ENCODE assay signal across 12 mouse cellular contexts in genomic region chr14:120368456-120368855, GRCm38 (mm10).
A peak's percentile ranks its signal among the peaks of the same experiment; 100 is the strongest.
DNase-seq lines count a peak whose midpoint lies in the region; ATAC-seq and TF ChIP-seq lines count a peak whose summit lies in the region.
"Had no signal": no experiment of that assay in that cellular context is flagged by ENCODE, and none has a peak within 500 bp of the region (broad histone marks: within the 10 kb centered on the region; RNA-seq: fewer than 3 reads in every experiment).

No protein-coding gene starts in this region.

- DNase-seq in heart, adult 8-10 months (ENCODE audit: low spot score) = no peak
- DNase-seq in left cerebral cortex, adult 2 months (ENCODE audit: extremely low spot score in 1 of 2, low spot score in 2 of 2) = no peak
- no peak for DNase-seq in left cerebral cortex, adult 9 months (ENCODE audit: low spot score in 2 of 2)
- DNase-seq in T-cell, adult 2 months (ENCODE audit: low spot score) = peak; percentile 10
- no peak for DNase-seq in Muller cell, postnatal 12 days (ENCODE audit: inconsistent ontology term)
- DNase-seq in hindbrain, postnatal 0 days (ENCODE audit: low spot score) = no peak
- DNase-seq: cerebellum, adult 11 months; right cerebral cortex, postnatal 4 days had no signal

- WGBS in heart, embryonic 12.5 days = 70% methylated on average over 5 of the region's 5 CpGs
- WGBS in intestine, postnatal 0 days = 46% methylated on average over 5 of the region's 5 CpGs
- WGBS in hindbrain, postnatal 0 days = 77% methylated on average over 5 of the region's 5 CpGs

- no peak for TF ChIP-seq CTCF in left cerebral cortex, adult 2 months (IDR thresholded peaks at IDR 0.05)
- TF ChIP-seq CTCF in intestine, postnatal 0 days (IDR thresholded peaks at IDR 0.05; ENCODE audit: low read depth) = no peak
- TF ChIP-seq CTCF in hindbrain, postnatal 0 days (IDR thresholded peaks at IDR 0.05; ENCODE audit: low read depth) = no peak

- 0 out of 2 replicates have a peak overlapping the region, but pooled peaks have one; percentile 16 for H3K4me2 ChIP-seq in heart, embryonic 12.5 days
- H3K4me2 ChIP-seq in intestine, postnatal 0 days (replicated peaks; ENCODE audit: low read depth) = no peak overlapping the region
- H3K4me2 ChIP-seq in hindbrain, postnatal 0 days (ENCODE audit: low read depth, low read length) = no peak overlapping the region
- H3K4me2 ChIP-seq: liver, embryonic 12.5 days had no signal

- H3K9ac ChIP-seq in heart, embryonic 12.5 days = no peak overlapping the region
- no peak overlapping the region for H3K9ac ChIP-seq in intestine, postnatal 0 days (ENCODE audit: low read depth, low read length)
- no peak overlapping the region for H3K9ac ChIP-seq in hindbrain, postnatal 0 days (replicated peaks; ENCODE audit: low read length)
- H3K9ac ChIP-seq: liver, embryonic 12.5 days had no signal

- intact Hi-C loops in left cerebral cortex, adult 2 months (cut with DNase I) = no loop called here

- no peak overlapping the region for H3K4me3 ChIP-seq in heart, embryonic 12.5 days
- no peak overlapping the region for H3K4me3 ChIP-seq in left cerebral cortex, adult 2 months
- H3K4me3 ChIP-seq in intestine, postnatal 0 days (ENCODE audit: low read depth, low read length) = no peak overlapping the region
- no peak overlapping the region for H3K4me3 ChIP-seq in hindbrain, postnatal 0 days (ENCODE audit: low read length)
- H3K4me3 ChIP-seq: forebrain, embryonic 10.5 days; liver, embryonic 12.5 days had no signal

- no peaks in the 10 kb centered on the region for H3K36me3 ChIP-seq in heart, embryonic 12.5 days
- no peaks in the 10 kb centered on the region for H3K36me3 ChIP-seq in intestine, postnatal 0 days (ENCODE audit: control insufficient read depth, insufficient read depth)
- H3K36me3 ChIP-seq in hindbrain, postnatal 0 days (ENCODE audit: insufficient read depth, low read length) = no peaks in the 10 kb centered on the region
- H3K36me3 ChIP-seq: forebrain, embryonic 10.5 days; liver, embryonic 12.5 days had no signal

- H3K27ac ChIP-seq in heart, embryonic 12.5 days (ENCODE audit: poor library complexity, severe bottlenecking) = peak overlapping the region; percentile 65
- H3K27ac ChIP-seq in left cerebral cortex, adult 2 months = peak overlapping the region; percentile 70
- peak overlapping the region; percentile 42 for H3K27ac ChIP-seq in intestine, postnatal 0 days (ENCODE audit: low read depth, low read length)
- H3K27ac ChIP-seq in hindbrain, postnatal 0 days = no peak overlapping the region
- H3K27ac ChIP-seq: forebrain, embryonic 10.5 days; liver, embryonic 12.5 days had no signal

- H3K4me1 ChIP-seq in heart, embryonic 12.5 days (replicated peaks) = peaks cover 65% of the 10 kb centered on the region
- peaks cover 28% of the 10 kb centered on the region for H3K4me1 ChIP-seq in intestine, postnatal 0 days (replicated peaks; ENCODE audit: control insufficient read depth, insufficient read depth, low read length)
- no peaks in the 10 kb centered on the region for H3K4me1 ChIP-seq in hindbrain, postnatal 0 days (ENCODE audit: insufficient read depth, low read length)

- H3K27me3 ChIP-seq in heart, embryonic 12.5 days (replicated peaks) = no peaks in the 10 kb centered on the region
- H3K27me3 ChIP-seq in intestine, postnatal 0 days (replicated peaks; ENCODE audit: control insufficient read depth, insufficient read depth, low read length) = no peaks in the 10 kb centered on the region
- no peaks in the 10 kb centered on the region for H3K27me3 ChIP-seq in hindbrain, postnatal 0 days (ENCODE audit: insufficient read depth, low read length)
- H3K27me3 ChIP-seq: liver, embryonic 12.5 days had no signal

- ATAC-seq in heart, embryonic 12.5 days (ENCODE audit: insufficient number of reproducible peaks, low FRiP score) = no peak
- ATAC-seq in intestine, postnatal 0 days = no peak
- ATAC-seq in hindbrain, postnatal 0 days = no peak
- ATAC-seq: liver, embryonic 12.5 days had no signal

- H3K9me3 ChIP-seq in heart, embryonic 12.5 days (replicated peaks) = no peaks in the 10 kb centered on the region
- H3K9me3 ChIP-seq in intestine, postnatal 0 days (ENCODE audit: control insufficient read depth) = no peaks in the 10 kb centered on the region
- no peaks in the 10 kb centered on the region for H3K9me3 ChIP-seq in hindbrain, postnatal 0 days (ENCODE audit: low read length)
- H3K9me3 ChIP-seq: forebrain, embryonic 10.5 days; liver, embryonic 12.5 days had no signal
